Mouse (Mus musculus) stomach, postnatal 0 days (tissue): ENCODE measurements around the gene Camsap1.

Experiments used
- CTCF ChIP-seq: IDR thresholded peaks from 2 replicates; pipeline ENCODE4 v1.5.1; 2016; ENCODE audit warnings: antibody characterized with exemption, low read depth, mild to moderate bottlenecking, moderate library complexity
- EP300 ChIP-seq: optimal IDR thresholded peaks from 2 replicates; pipeline ENCODE3; 2016; ENCODE audit warnings: antibody characterized with exemption

GRCm38 (mm10) chr2:26011420-26011819, 28.3 kb upstream of the Camsap1 start:
- no peak for TF ChIP-seq CTCF
- no peak for TF ChIP-seq EP300
